Mouse (Mus musculus) lung, embryonic 14.5 days (tissue): ENCODE measurements around the gene Atxn2. TPM values are rescaled to one million over a fixed set of nuclear protein-coding genes. Genes with fewer than 3 reads are reported as not detected.
A peak's percentile ranks its signal among the peaks of the same experiment; 100 is the strongest.

Experiments used
- ATAC-seq: fragments of 200-750 bp; cut with Nextera tagmentation; 2 replicates; pipeline ENCODE4 v1.8.0; 2017; ENCODE audit warnings: mild to moderate bottlenecking, moderate TSS enrichment, moderate library complexity; ENCODE audit not compliant: insufficient read depth
- DNase-seq: peaks from one replicate; pipeline ENCODE4 v3.0.0-alpha.2; 2015
- H3K27ac ChIP-seq: fragments of 300-500 bp; sonication (generic); 2 replicates; pipeline ENCODE4 v1.5.1; 2014; ENCODE audit warnings: low read depth, mild to moderate bottlenecking, moderate library complexity
- H3K27me3 ChIP-seq: fragments of 300-500 bp; sonication (generic); 2 replicates; pipeline ENCODE4 v1.6.1; 2014; ENCODE audit warnings: low read length, control low read depth; ENCODE audit not compliant: insufficient read depth
- H3K36me3 ChIP-seq: fragments of 300-500 bp; sonication (generic); 2 replicates; pipeline ENCODE4 v1.6.1; 2014; ENCODE audit warnings: control low read depth; ENCODE audit not compliant: insufficient read depth
- H3K4me1 ChIP-seq: fragments of 300-500 bp; sonication (generic); 2 replicates; pipeline ENCODE4 v1.6.1; 2014; ENCODE audit warnings: antibody characterized with exemption, control low read depth; ENCODE audit not compliant: insufficient read depth
- H3K4me2 ChIP-seq: fragments of 300-500 bp; sonication (generic); 2 replicates; pipeline ENCODE4 v1.6.1; 2014; ENCODE audit warnings: mild to moderate bottlenecking
- H3K4me3 ChIP-seq: fragments of 300-500 bp; sonication (generic); 2 replicates; pipeline ENCODE4 v1.5.1; 2014; ENCODE audit warnings: low read depth, low read length
- H3K9ac ChIP-seq: fragments of 300-500 bp; sonication (generic); 2 replicates; pipeline ENCODE4 v1.6.1; 2014
- H3K9me3 ChIP-seq: fragments of 300-500 bp; sonication (generic); 2 replicates; pipeline ENCODE4 v1.6.1; 2016; ENCODE audit warnings: low read depth, low read length, control low read depth
- CTCF ChIP-seq: IDR thresholded peaks from 2 replicates; pipeline ENCODE4 v1.5.1; 2016; ENCODE audit warnings: antibody characterized with exemption, low read depth
- WGBS: fragments of 180-500 bp; shearing (Covaris S2); extraction: QIAGEN DNeasy Blood & Tissue Kit; methylation state at CpG from one replicate; pipeline ENCODE4 v1.1.7; 2014; 5-methylcytosine and 5-hydroxymethylcytosine counted together
- polyA plus RNA-seq: library from polyadenylated mRNA; unstranded; fragments of >200 nt; fragmentation: Nextera tagmentation; extraction: Ambion mirVana; gene quantifications from 2 replicates; pipeline ENCODE4 v1.2.1, GENCODE M21; 2014

The Atxn2 gene
- polyA plus RNA-seq, 1 experiment from 2014 or later: 83.9 TPM

DNA sequence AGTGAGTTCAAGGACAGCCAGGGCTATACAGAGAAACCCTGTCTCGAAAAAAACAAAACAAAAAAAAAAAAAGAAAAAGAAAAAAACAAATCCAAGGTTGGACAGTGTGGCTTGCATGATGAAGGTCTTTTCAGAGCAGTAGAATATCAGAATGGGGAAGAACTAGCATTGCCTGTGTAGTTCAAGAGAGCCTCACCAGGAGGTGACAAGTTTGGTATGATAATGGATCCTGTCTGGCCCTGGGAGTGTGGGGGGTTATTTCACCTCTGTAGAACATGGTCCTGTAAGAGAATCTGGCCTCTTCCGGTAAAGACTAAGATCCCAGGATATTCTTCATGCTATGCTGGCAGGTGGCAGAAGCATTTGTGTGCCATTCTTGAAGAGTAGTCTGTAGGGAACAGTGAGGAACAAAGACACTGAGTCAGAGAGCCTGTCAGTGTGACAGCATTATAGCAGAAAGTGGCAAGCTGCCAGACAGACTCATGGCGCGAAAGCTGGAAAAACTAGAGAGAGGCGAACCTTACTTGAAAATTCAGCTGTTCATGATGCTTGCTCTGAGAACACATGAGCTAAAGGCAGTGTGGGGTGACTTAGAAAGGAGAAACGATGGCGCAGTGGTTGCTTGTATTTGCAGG is 67.5 kb downstream of the Atxn2 start:
- DNase-seq (peak; percentile 67), ATAC-seq (no peak)
- no peak overlapping the region for H3K9ac ChIP-seq
- H3K4me2 ChIP-seq: no peak overlapping the region
- no peaks in the 10 kb centered on the region for H3K4me1 ChIP-seq
- peak overlapping the region; percentile 36; the same call in 1 of the 2 replicates for H3K27ac ChIP-seq
- no peak overlapping the region for H3K4me3 ChIP-seq
- no peaks in the 10 kb centered on the region for H3K27me3 ChIP-seq
- WGBS: 79% methylated on average over 7 of the region's 7 CpGs
- no peaks in the 10 kb centered on the region for H3K9me3 ChIP-seq
- H3K36me3 ChIP-seq: peaks cover 80% of the 10 kb centered on the region
- TF ChIP-seq CTCF: no peak

DNA sequence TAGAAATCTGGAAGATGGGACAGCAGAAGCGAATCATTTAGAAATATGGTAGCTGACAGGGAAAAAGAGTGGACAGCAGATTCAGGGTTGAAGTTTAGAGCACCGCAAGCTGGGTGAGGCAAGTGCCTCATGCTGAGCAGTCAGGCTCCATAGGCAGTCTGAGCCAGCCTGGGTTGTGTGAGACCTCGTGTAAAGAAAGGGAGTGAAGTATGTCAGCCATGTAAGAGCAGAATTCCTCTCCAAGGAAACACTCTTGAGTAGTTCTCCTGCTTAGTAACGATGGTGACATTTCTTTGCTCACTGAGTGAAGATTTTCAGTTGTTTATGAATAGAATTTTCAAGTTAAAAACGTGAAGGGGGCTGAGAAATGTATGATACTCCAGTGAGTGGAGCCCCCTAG is 69.0 kb downstream of the Atxn2 start:
- H3K4me3 ChIP-seq: no peak overlapping the region
- H3K27me3 ChIP-seq: no peaks in the 10 kb centered on the region
- H3K9ac ChIP-seq: no peak overlapping the region
- DNase-seq: no peak
- 74% methylated on average over 5 of the region's 5 CpGs for WGBS
- H3K9me3 ChIP-seq: no peaks in the 10 kb centered on the region
- TF ChIP-seq CTCF: no peak
- H3K4me1 ChIP-seq: no peaks in the 10 kb centered on the region
- H3K36me3 ChIP-seq: peaks cover 78% of the 10 kb centered on the region
- no peak overlapping the region for H3K4me2 ChIP-seq
- H3K27ac ChIP-seq: no peak overlapping the region
- no peak for ATAC-seq

DNA sequence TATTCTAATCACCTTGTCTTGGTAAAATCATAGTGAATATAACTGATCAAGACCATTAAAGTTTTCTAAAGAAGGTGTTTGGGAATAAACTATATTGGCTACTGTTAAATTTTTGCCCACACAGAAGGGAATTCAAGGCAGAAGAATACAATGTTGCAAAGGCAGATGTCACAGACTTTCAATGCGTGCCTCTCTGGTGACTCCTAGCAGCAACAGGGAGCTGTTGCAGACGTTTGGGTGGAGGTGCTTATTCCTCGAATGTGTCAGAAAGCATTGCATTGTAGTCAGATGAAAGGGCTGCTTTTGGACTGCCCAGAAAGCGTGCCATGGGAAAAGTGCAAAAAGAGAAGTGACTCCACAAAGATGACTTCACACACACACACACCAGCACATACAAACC is 71.3 kb downstream of the Atxn2 start:
- no peak overlapping the region for H3K9ac ChIP-seq
- ATAC-seq (no peak), DNase-seq (no peak)
- H3K4me3 ChIP-seq: no peak overlapping the region
- no peak overlapping the region for H3K4me2 ChIP-seq
- WGBS: 61% methylated on average over 4 of the region's 4 CpGs
- no peaks in the 10 kb centered on the region for H3K4me1 ChIP-seq
- no peaks in the 10 kb centered on the region for H3K27me3 ChIP-seq
- no peak overlapping the region for H3K27ac ChIP-seq
- peaks cover 80% of the 10 kb centered on the region for H3K36me3 ChIP-seq
- no peaks in the 10 kb centered on the region for H3K9me3 ChIP-seq
- peak; percentile 23; the same call in 1 of the 2 replicates for TF ChIP-seq CTCF

DNA sequence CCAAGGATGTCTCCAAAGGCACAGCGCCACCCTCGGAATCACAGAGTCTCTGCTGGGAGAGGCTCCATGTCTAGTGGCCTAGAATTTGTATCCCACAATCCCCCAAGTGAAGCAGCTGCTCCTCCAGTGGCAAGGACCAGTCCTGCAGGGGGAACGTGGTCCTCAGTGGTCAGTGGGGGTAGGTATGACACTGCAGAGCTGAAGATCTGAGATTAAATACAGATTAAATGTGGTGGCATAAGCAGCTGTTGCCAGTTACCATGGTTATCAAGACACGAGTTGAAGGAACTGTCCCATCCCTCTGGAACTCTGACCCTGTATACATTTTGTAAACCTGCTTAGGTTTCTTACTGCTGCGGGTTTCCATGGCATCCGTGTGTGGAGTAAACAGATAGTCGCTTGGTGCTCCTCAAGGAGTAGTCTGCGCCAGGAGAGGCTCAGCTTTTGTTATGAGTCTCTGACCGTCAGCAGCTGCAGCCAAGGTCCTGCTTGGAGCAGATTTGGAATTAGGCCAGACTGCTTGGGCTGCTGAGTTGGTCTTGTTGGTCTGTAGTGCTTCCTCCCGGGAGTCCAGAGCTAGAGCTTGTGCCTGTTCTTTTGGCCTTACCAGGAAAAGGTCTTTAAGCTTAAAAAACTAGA is 72.8 kb downstream of the Atxn2 start:
- no peaks in the 10 kb centered on the region for H3K9me3 ChIP-seq
- H3K36me3 ChIP-seq: peaks cover 72% of the 10 kb centered on the region
- H3K4me2 ChIP-seq: no peak overlapping the region
- no peaks in the 10 kb centered on the region for H3K4me1 ChIP-seq
- H3K9ac ChIP-seq: no peak overlapping the region
- no peaks in the 10 kb centered on the region for H3K27me3 ChIP-seq
- peak; percentile 30; the same call in 1 of the 2 replicates for TF ChIP-seq CTCF
- H3K4me3 ChIP-seq: no peak overlapping the region
- WGBS: 46% methylated on average over 10 of the region's 10 CpGs
- peak; percentile 75 for ATAC-seq
- peak; percentile 87 for DNase-seq
- H3K27ac ChIP-seq: no peak overlapping the region

DNA sequence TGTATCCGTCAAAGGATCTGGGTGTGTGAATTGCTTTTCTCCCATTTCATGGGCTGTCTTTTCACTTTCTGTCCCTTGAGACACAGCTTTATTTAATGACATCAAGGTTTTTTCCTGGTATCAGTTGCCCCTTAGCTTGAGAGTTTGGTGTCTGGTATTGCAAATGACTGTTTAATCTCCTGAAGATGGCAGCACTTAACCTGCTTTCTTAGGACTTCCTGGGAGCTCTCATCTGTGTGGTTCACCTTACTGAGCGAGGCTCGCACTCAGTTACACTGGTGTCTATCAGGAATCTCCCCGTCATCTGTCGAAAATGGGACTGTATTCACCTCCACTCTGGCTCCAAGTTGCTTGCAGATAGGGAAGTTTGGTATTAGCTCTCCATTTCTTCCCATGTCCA is 79.9 kb downstream of the Atxn2 start:
- H3K9ac ChIP-seq: no peak overlapping the region
- no peak for ATAC-seq
- WGBS: 82% methylated on average over 5 of the region's 5 CpGs
- no peaks in the 10 kb centered on the region for H3K9me3 ChIP-seq
- H3K4me1 ChIP-seq: no peaks in the 10 kb centered on the region
- DNase-seq: no peak
- H3K4me2 ChIP-seq: no peak overlapping the region
- peaks cover 60% of the 10 kb centered on the region for H3K36me3 ChIP-seq
- no peak overlapping the region for H3K4me3 ChIP-seq
- H3K27ac ChIP-seq: no peak overlapping the region
- no peak for TF ChIP-seq CTCF
- H3K27me3 ChIP-seq: no peaks in the 10 kb centered on the region

DNA sequence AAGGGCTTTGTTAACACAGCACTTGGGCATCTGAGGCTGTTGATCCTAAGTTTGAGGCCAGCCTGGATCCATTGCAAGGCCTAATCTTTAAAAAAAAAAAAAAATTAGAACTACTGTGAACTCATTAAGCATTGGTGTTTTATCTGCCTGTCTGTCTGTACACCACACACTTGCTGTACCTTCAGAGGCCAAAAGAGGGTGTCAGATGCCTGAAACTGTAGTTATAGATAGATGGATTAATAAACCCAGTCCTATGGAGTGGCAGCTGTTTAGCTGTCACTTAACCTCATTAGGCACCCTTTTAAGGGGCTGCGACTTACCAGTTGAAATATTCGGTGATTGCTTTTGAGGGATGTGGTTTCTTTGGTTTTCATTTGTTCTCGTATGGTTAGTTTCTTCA is 84.7 kb downstream of the Atxn2 start:
- no peak overlapping the region for H3K4me3 ChIP-seq
- peaks cover 73% of the 10 kb centered on the region for H3K36me3 ChIP-seq
- no peaks in the 10 kb centered on the region for H3K27me3 ChIP-seq
- WGBS: 70% methylated on average over 3 of the region's 3 CpGs
- peak; percentile 14 for DNase-seq
- TF ChIP-seq CTCF: 0 out of 2 replicates have a peak, but pooled peaks have one; percentile 14
- H3K4me2 ChIP-seq: no peak overlapping the region
- H3K27ac ChIP-seq: no peak overlapping the region
- ATAC-seq: no peak
- H3K9me3 ChIP-seq: no peaks in the 10 kb centered on the region
- no peaks in the 10 kb centered on the region for H3K4me1 ChIP-seq
- H3K9ac ChIP-seq: no peak overlapping the region

DNA sequence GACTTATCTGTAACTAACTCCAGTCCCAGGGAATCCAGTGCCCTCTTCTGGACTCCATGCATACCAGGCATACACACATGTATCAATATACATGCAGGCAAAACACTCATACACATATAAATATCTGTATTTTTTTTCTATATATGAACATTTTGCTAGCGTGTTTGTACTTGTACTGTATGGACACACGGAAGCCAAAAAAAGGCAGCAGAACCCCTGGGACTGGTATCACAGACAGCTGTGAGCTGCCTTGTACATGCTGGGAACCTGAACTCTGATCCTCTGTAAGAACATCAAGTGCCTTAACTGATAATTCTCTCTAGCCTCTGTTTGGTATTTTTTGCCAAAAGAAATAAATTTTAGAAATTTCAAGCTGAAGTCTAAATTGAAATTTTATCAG is 87.3 kb downstream of the Atxn2 start:
- Histone ChIP-seq H3K9me3 (no peaks in the 10 kb centered on the region), H3K9ac (no peak overlapping the region), H3K27ac (no peak overlapping the region), H3K36me3 (peaks cover 85% of the 10 kb centered on the region), H3K4me2 (no peak overlapping the region), H3K4me3 (no peak overlapping the region), H3K4me1 (no peaks in the 10 kb centered on the region), H3K27me3 (no peaks in the 10 kb centered on the region)
- no peak for TF ChIP-seq CTCF
- no peak for ATAC-seq
- no peak for DNase-seq
- 96% methylated on average over 2 of the region's 2 CpGs for WGBS
